Mouse (Mus musculus) kidney, postnatal 25 days (tissue): ENCODE data around the gene Sept4.

ENCODE experiments used
- DNase-seq, 2 experiments: peaks; one replicate each; pipeline ENCODE4 v3.0.0; 2021; ENCODE audit warnings: mixed read lengths in 2 of 2

The Sept4 gene

GRCm38 (mm10) chr11:87579713-87580112, 11.0 kb downstream of the Sept4 start:
- DNase-seq = no peak

- no peak for DNase-seq
Observed at GRCm38 (mm10) chr11:87580543-87581085, 11.9 kb downstream of the Sept4 start.

- no peak for DNase-seq
Observed at GRCm38 (mm10) chr11:87581161-87581865, 12.6 kb downstream of the Sept4 start.

- no peak for DNase-seq
Observed at GRCm38 (mm10) chr11:87581933-87582710, 13.4 kb downstream of the Sept4 start.

GRCm38 (mm10) chr11:87583291-87584034, 14.8 kb downstream of the Sept4 start:
- peak in 1 of 2 experiments; percentile 36 for DNase-seq

GRCm38 (mm10) chr11:87584711-87585505, 16.2 kb downstream of the Sept4 start:
- peak; percentile 73 to 78 for DNase-seq

- DNase-seq = no peak
Observed at GRCm38 (mm10) chr11:87587211-87587874, 18.6 kb downstream of the Sept4 start.

GRCm38 (mm10) chr11:87589605-87590004, 20.9 kb downstream of the Sept4 start:
- peak in 1 of 2 experiments; percentile 40 for DNase-seq

GRCm38 (mm10) chr11:87590841-87591525, 22.3 kb downstream of the Sept4 start:
- peak; percentile 42 to 60 for DNase-seq

GRCm38 (mm10) chr11:87591526-87592353, 23.0 kb downstream of the Sept4 start, which contains the start of gene Mtmr4:
Mtmr4 (plus strand) TSS chr11:87592162.
- DNase-seq = peak in 1 of 2 experiments; percentile 99

GRCm38 (mm10) chr11:87592354-87592695, 23.6 kb downstream of the Sept4 start:
- no peak for DNase-seq

- DNase-seq = peak; percentile 73 to 91
Observed at GRCm38 (mm10) chr11:87592713-87593598, 24.3 kb downstream of the Sept4 start.

- peak; percentile 88 to 96 for DNase-seq
Observed at GRCm38 (mm10) chr11:87595327-87595841, 26.7 kb downstream of the Sept4 start.

- no peak for DNase-seq
Observed at GRCm38 (mm10) chr11:87595976-87596375, 27.3 kb downstream of the Sept4 start.

- DNase-seq = no peak
Observed at GRCm38 (mm10) chr11:87596492-87596891, 27.8 kb downstream of the Sept4 start.

- DNase-seq = no peak
Observed at GRCm38 (mm10) chr11:87597061-87597460, 28.4 kb downstream of the Sept4 start.

- no peak for DNase-seq
Observed at GRCm38 (mm10) chr11:87599395-87600089, 30.8 kb downstream of the Sept4 start.

GRCm38 (mm10) chr11:87600322-87600853, 31.7 kb downstream of the Sept4 start:
- DNase-seq = no peak
